Mouse (Mus musculus) small intestine, adult 2 months (tissue): Measurements from ENCODE around the gene Gm29427. TPM values are rescaled to one million over a fixed set of nuclear protein-coding genes. Genes with fewer than 3 reads are reported as not detected.

ENCODE experiments used
- H3K27ac ChIP-seq: fragments of 200-500 bp; 2 replicates; pipeline ENCODE4 v1.5.1; 2012; ENCODE audit warnings: low read depth, low read length, control low read depth, inconsistent platforms; ENCODE audit not compliant: insufficient read depth
- H3K27me3 ChIP-seq: fragments of 200-500 bp; 2 replicates; pipeline ENCODE4 v1.6.1; 2012; ENCODE audit warnings: mild to moderate bottlenecking, moderate library complexity, low read length, inconsistent platforms; ENCODE audit not compliant: control insufficient read depth, insufficient read depth
- H3K36me3 ChIP-seq: fragments of 200-500 bp; 2 replicates; pipeline ENCODE4 v1.6.1; 2012; ENCODE audit warnings: mild to moderate bottlenecking, low read length, control low read depth, inconsistent platforms; ENCODE audit not compliant: control insufficient read depth, insufficient read depth
- H3K4me1 ChIP-seq: fragments of 200-500 bp; 2 replicates; pipeline ENCODE4 v1.6.1; 2012; ENCODE audit warnings: low read length, inconsistent platforms, mixed read lengths; ENCODE audit not compliant: control insufficient read depth, insufficient read depth, insufficient read length
- H3K4me3 ChIP-seq: fragments of 200-500 bp; 2 replicates; pipeline ENCODE4 v1.5.1; 2012; ENCODE audit warnings: low read depth, mild to moderate bottlenecking, control low read depth, inconsistent platforms, low read length, moderate library complexity
- CTCF ChIP-seq: fragments of 200-500 bp; IDR thresholded peaks from 2 replicates; pipeline ENCODE4 v1.5.1; 2012; ENCODE audit warnings: low read depth, mild to moderate bottlenecking, control low read depth, inconsistent platforms, low read length, moderate library complexity, mixed read lengths; ENCODE audit not compliant: insufficient replicate concordance, insufficient read length; ENCODE audit errors: extremely low read depth
- POLR2A ChIP-seq: fragments of 200-500 bp; IDR thresholded peaks from 2 replicates; pipeline ENCODE4 v1.6.1; 2012; ENCODE audit warnings: low read depth, mild to moderate bottlenecking, control low read depth, inconsistent platforms, low read length, moderate library complexity
- WGBS: fragments of 180-500 bp; shearing (Covaris S2); methylation state at CpG from one replicate; pipeline ENCODE4 v1.1.7; 2018; 5-methylcytosine and 5-hydroxymethylcytosine counted together
- polyA plus RNA-seq: library from polyadenylated mRNA; depleted of rRNA; stranded (reverse); fragments of >200 nt; gene quantifications from 2 replicates; pipeline ENCODE4 v1.2.3, GENCODE M21; 2012

The Gm29427 gene
- polyA plus RNA-seq, 1 experiment: not detected

DNA sequence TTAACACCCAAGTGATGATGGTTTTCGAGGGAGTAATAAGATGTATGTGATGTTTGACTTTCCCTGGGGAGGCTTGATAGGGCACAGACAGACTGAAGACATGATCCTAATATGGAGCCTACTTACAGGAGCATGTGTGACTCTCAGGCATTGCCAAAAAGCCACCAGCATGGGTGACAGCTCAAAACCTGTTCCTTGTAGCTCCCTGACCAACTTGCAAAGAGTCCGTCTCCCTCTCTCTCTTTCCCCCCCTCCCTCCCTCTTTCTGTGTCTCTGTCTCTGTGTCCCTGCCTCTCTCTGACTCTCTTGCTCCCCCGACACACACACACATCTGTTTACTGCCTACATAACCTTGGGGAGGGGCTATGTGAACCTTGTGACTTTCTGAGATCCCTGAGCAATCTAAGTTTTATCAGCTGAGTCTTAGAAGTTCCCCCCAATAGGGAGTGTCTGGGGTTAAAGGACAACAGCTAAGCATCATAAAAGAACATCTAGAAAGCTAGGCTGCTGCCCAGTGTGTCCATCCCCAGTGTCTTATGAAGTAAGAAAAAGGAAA lies 23.0 kb upstream of the Gm29427 start:
- TF ChIP-seq POLR2A (no peak), CTCF (no peak)
- H3K27ac ChIP-seq: peak overlapping the region; percentile 93

GRCm38 (mm10) chr1:130737916-130738315 lies 22.3 kb upstream of the Gm29427 start:
- H3K27ac ChIP-seq: peak overlapping the region; percentile 93
- H3K4me3 ChIP-seq: no peak overlapping the region
- WGBS: 44% methylated on average over 7 of the region's 7 CpGs
- H3K4me1 ChIP-seq: peaks cover 41% of the 10 kb centered on the region
- H3K27me3 ChIP-seq: no peaks in the 10 kb centered on the region
- no peak for TF ChIP-seq CTCF
- no peak for TF ChIP-seq POLR2A
- H3K36me3 ChIP-seq: peaks cover 45% of the 10 kb centered on the region

More for the DNA sequence above, 23.0 kb upstream of the Gm29427 start:
- WGBS: 38% methylated on average over 3 of the region's 3 CpGs
- peaks cover 45% of the 10 kb centered on the region for H3K4me1 ChIP-seq
- peaks cover 52% of the 10 kb centered on the region for H3K36me3 ChIP-seq
- no peak overlapping the region for H3K4me3 ChIP-seq
- H3K27me3 ChIP-seq: no peaks in the 10 kb centered on the region

- 32% methylated on average over 11 of the region's 11 CpGs for WGBS
- H3K27ac ChIP-seq: peak overlapping the region; percentile 78
- H3K36me3 ChIP-seq: peaks cover 41% of the 10 kb centered on the region
- no peaks in the 10 kb centered on the region for H3K27me3 ChIP-seq
- peak overlapping the region; percentile 31 for H3K4me3 ChIP-seq
- TF ChIP-seq CTCF: no peak
- TF ChIP-seq POLR2A: peak; percentile 74
- peaks cover 41% of the 10 kb centered on the region for H3K4me1 ChIP-seq
Measured at GRCm38 (mm10) chr1:130737411-130737881, 21.8 kb upstream of the Gm29427 start.

DNA sequence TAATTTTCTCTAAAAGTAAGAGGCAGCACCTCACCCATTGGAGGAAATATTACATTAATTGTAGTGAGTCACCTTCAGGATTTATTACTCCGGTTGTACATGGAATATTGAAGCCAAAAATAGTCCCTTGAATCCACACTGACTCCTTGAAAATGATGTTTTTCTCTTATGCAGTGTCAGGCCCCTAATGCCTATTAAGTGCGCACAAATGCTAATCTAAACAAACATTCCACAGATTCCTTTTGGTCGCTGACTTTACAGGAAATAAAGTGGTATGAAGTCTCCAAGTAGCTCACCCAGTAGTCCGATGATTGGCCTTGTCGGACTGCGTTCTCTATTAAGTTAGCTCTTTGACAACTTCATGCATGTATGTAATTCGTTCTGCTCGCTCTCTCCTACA lies 19.3 kb upstream of the Gm29427 start:
- Histone ChIP-seq H3K27me3 (no peaks in the 10 kb centered on the region), H3K36me3 (peaks cover 17% of the 10 kb centered on the region), H3K4me3 (peak overlapping the region; percentile 54), H3K27ac (peak overlapping the region; percentile 88), H3K4me1 (peaks cover 26% of the 10 kb centered on the region; the same call in 1 of the 2 replicates)
- no peak for TF ChIP-seq CTCF
- no peak for TF ChIP-seq POLR2A
- 36% methylated on average over 8 of the region's 8 CpGs for WGBS

- peak overlapping the region; percentile 54 for H3K4me3 ChIP-seq
- peak overlapping the region; percentile 88 for H3K27ac ChIP-seq
- WGBS: 11% methylated on average over 5 of the region's 5 CpGs
- peaks cover 15% of the 10 kb centered on the region for H3K36me3 ChIP-seq
- no peak for TF ChIP-seq POLR2A
- TF ChIP-seq CTCF: no peak
- no peaks in the 10 kb centered on the region for H3K27me3 ChIP-seq
- peaks cover 26% of the 10 kb centered on the region; the same call in 1 of the 2 replicates for H3K4me1 ChIP-seq
Measured at GRCm38 (mm10) chr1:130734452-130734851, 18.9 kb upstream of the Gm29427 start.

DNA sequence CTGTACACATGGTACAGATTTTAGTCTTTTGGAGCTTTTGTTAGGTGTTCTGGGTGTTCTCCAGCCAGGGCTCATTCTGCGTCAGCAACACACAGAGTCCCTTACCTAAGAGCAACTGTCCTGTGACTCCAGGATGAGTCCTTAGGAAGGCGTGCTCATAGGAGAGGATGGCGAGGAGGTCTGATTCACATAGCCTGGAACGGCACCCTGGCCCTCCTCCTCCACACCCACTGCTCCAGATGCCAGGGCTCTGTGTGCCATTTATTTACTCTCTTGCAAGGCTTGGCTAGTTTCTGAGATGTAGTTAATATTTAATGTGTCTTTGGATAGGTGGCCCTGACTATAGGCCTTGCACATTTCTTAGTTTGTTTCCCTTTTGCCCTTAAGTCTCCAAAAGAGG lies 18.1 kb upstream of the Gm29427 start:
- no peak for TF ChIP-seq CTCF
- peak; percentile 67; the same call in 1 of the 2 replicates for TF ChIP-seq POLR2A
- peak overlapping the region; percentile 57 for H3K4me3 ChIP-seq
- H3K36me3 ChIP-seq: peaks cover 15% of the 10 kb centered on the region
- peak overlapping the region; percentile 88 for H3K27ac ChIP-seq
- H3K4me1 ChIP-seq: peaks cover 25% of the 10 kb centered on the region; the same call in 1 of the 2 replicates
- 32% methylated on average over 4 of the region's 4 CpGs for WGBS
- no peaks in the 10 kb centered on the region for H3K27me3 ChIP-seq

DNA sequence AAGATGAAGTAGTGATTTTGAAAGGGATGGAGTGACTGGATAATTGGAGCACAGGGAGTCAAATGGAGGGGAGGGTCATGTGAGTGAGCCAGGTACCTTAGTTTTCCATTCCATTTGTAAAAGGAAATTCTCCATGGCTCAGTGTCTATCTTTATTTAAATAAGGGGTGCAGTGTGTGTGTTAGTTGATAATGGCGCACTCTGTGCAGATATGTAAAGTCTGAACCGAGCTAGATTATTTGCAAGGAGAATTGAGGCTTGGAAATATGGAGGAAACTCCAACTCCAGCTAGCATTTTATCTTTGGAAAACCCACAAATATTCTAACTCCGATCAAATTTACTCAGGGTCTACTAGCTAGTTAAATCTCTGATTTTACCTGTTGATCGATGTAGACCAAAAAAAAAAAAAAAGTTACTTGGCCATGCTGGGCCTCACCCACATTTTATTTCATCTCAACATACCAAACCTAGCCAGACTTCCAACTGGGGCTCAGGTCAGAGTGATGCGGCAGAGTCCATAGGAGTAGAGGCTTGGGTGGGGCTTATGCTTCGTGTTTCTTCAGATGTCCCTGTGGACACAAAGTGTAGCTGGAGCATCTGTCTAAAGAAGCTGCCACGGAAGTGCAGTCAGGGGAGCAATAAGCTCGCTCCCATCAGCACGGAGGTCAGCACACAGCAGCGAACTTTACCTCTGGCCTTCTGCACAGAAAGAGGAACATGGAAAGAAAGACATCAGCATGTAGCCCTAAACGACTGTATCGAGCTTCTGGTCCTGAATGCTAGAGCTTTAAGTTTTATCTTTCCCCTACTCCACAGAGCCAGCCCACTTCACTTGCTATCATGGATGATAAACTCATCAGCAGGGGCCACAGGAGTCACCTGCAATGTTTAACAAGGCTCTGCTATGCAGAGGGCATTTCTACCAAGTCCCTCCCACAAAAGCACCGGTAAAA lies 17.4 kb upstream of the Gm29427 start:
- Histone ChIP-seq H3K4me1 (peaks cover 19% of the 10 kb centered on the region; the same call in 1 of the 2 replicates), H3K36me3 (peaks cover 9% of the 10 kb centered on the region), H3K27ac (peak overlapping the region; percentile 88), H3K4me3 (peak overlapping the region; percentile 57), H3K27me3 (no peaks in the 10 kb centered on the region)
- WGBS: 26% methylated on average over 13 of the region's 13 CpGs
- TF ChIP-seq CTCF (no peak), POLR2A (no peak)
